Mouse (Mus musculus): ENCODE results near the gene Arg1.

Arg1 gene

DNA sequence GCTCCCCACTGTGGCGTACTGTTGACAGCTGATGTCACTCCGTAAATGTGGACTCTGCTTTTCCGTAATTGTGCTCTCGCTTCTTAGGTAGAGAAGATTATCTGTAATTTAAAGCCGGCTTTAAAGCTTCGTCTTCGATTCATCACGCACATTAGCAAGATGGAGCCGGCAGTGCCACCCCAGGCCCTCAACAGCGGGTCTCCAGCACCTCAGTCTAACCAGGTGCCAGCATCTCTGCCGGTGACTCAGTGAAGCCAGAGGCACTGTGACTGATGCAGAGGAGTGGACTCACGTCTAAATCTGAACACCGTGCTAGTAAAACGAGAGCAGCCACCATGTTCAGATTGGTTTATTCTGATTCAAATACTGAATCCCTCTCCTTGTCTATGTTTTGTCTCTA, 14.7 kb downstream of the Arg1 start:
- no peak for DNase-seq (ENCODE audit: low spot score in 2 of 2)

DNA sequence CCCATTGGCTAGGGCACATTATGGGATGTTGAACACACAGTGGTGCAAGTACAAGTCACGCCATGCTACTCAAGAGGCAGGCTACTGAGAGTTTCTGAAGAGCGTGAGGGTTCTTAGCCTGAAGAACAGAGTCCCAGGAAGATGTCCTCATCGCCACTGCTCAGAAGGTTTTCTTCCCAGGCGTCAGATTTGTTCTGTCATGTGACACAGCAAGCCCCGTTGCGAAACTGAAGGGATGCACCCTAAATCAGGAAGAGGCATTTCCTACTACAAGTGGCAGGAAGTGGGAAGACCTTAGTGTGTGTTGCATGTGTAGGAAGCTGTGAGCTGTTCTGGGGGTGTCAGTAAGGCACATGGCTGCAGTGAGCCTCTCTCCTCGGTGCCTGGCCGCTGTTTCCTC, 16.1 kb downstream of the Arg1 start:
- DNase-seq (ENCODE audit: low spot score in 2 of 2): no peak

DNA sequence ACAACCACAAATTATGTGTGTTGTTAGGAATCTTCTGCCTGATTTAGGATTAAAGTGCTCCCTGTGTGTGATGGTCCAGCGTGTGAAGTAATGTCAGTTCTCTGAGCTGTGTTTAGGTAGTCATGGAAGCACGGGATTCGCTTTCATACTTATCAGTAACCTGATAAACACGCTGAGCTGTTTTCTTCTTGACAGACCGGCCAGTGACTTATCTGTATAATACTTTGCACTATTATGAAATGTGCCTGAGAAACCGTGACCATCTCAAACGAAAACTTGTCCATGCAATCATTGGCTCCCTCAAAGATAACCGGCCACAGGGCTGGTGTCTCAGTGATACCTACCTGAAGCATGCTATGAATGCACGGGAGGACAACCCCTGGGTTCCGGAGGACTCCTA, 21.7 kb downstream of the Arg1 start:
- no peak for DNase-seq (ENCODE audit: low spot score in 2 of 2)

DNA sequence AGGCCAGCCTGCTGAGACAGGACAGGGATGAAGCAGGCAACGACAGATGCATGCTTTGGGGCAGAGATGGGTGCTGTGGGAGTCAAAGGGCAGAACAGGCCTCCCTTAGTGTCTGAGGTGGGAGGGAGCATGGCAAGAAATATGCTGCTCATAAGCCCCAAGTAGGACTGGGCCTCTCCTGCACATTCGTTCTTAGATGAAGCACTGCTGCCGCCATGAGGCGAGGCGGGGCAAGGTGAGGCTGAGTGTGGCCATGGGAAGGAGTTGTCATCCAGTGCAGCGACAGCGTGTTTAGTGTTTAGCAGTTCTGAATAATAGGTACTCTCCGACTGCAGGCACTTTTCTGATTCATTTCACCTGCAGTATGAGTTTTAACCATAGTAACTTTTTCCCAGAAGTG, 31.4 kb downstream of the Arg1 start:
- DNase-seq (ENCODE audit: low spot score in 2 of 2): no peak

DNA sequence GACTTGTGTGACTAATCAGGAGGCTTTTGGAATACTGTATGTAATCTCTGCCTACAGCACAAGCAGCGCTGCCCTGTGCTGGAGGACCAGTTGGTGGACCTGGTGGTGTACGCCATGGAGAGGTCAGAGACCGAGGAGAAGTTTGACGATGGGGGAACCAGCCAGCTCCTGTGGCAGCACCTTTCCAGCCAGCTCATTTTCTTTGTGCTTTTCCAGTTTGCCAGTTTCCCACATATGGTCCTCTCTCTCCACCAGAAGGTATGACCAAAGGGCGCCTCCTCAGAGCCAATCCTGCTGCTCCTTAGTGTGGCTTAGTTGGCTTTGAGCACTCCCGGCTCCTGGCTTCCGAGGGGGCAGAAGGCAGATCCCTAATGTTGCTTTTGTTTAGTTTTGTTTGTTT, 38.9 kb downstream of the Arg1 start:
- DNase-seq (ENCODE audit: low spot score in 2 of 2): no peak

DNA sequence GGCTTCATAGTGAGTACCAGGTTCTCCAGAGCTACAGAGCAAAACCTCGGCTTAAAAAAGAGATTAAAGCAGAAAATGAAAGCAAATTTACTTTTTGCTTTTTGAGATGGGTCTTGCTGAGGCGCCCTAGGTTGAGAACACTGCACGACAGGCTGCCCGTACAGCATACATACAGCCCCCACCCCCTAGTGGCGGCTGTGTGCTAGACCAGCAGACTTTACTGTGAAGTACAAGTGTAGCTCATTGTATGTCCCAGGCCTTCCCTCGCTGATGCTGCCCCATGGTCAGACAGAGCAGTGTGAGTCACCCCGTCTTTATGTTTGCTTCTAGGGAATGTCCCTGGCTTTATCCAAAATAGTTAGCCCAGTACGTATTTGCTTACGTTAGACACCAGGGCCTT, 41.3 kb downstream of the Arg1 start:
- no peak for DNase-seq (ENCODE audit: low spot score in 2 of 2)

DNA sequence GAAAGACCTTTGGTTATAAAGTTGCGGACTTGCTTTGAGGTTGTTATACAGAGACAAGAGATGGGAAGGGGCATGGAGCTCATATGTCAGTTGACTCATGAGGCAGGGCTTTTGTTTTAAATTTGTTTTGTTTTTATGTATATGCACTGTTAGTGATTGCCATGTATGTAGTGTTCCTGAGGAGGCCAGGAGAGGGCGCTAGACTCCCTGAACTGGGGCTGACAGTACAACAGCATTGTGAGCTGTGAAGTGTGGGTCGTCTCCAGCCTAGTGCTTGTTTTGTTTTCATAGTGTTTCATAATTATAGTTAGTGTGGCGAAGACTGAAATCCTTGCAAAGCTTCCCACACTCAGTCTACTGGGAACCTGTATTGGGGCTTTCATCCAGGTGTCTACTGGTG, 53.7 kb downstream of the Arg1 start:
- DNase-seq (ENCODE audit: low spot score in 2 of 2): no peak

DNA sequence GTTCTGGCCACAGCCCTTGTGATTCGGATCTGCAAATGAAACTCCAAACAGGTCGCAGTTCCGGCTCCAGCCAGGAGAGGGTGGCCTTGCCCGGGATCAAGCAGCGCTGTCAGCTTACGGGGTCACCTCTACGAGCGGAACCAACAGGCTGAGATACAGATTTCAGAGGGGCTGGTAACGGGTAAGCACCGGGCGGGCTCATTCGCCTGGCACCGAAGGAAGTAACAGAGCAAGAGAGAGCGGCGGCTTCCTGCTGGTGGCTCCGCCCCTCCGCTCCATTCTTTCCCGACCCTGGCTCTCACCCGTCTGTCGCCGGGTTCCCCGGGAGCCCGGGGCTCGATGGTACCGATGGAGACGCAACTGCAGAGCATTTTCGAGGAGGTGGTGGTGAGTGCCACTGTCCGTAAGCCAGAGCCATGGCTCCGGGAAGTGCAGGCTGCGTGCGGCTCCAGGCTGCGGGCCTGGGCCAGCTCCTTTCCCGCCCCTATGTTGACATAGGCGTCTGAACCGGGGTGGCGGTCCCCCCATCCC, 57.5 kb downstream of the Arg1 start, which contains the start of gene Med23:
TSS of gene Med23 (plus strand) at position 227 of the 531 bp plus-strand sequence.
- peak; percentile 95 to 96 for DNase-seq (ENCODE audit: low spot score in 2 of 2)
